Mouse (Mus musculus): ENCODE data around the gene Skp1a.

DNA sequence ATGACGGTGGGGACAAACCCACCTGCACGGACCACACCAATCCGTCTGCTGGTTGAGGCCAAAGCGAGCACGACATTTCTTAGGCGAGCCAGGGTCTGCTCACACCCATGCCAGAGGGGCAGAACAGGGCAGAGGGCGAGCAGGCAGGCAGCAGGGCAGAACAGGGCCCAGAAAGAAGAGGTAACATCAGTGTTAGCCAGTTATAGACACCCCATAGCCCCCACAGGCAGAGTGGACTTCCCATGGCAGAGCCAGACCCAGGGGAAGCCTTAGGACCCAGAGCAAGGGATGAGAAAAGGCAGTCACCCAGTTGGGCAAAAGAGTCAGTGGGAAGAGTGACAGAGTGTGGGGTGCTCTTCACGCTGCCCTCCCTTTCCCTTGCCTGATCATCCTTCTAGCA is 23.3 kb downstream of the Skp1a start:
- TF ChIP-seq POLR2AphosphoS5 (IDR thresholded peaks at IDR 0.05; ENCODE audit: insufficient replicate concordance, low read depth, low read length) (no peak), CTCF (IDR thresholded peaks at IDR 0.05; ENCODE audit: low read depth, low read length) (no peak), TAL1 (conservative IDR thresholded peaks at IDR 0.05; ENCODE audit: low read depth, low read length) (no peak), GATA1 (IDR thresholded peaks at IDR 0.05; ENCODE audit: borderline replicate concordance, low read length) (no peak), GATA2 (IDR thresholded peaks at IDR 0.05; ENCODE audit: borderline replicate concordance, low read depth, low read length) (no peak)
